Mouse (Mus musculus): ENCODE data around the gene Mrps31.

The Mrps31 gene

GRCm38 (mm10) chr8:22411282-22411702, at the start of gene Mrps31:
Mrps31 (plus strand) TSS chr8:22411361.
- DNase-seq (ENCODE audit: low read depth), result peak; percentile 89

- DNase-seq (ENCODE audit: low read depth), result no peak
Measured at GRCm38 (mm10) chr8:22376311-22376710, 34.9 kb upstream of the Mrps31 start.

- peak; percentile 15 for DNase-seq (ENCODE audit: low read depth)
Measured at GRCm38 (mm10) chr8:22376903-22377302, 34.3 kb upstream of the Mrps31 start.

- no peak for DNase-seq (ENCODE audit: low read depth)
Measured at GRCm38 (mm10) chr8:22380934-22381333, 30.2 kb upstream of the Mrps31 start.

- DNase-seq (ENCODE audit: low read depth), result no peak
Measured at GRCm38 (mm10) chr8:22382824-22383595, 28.2 kb upstream of the Mrps31 start.

GRCm38 (mm10) chr8:22385158-22385557, 26.0 kb upstream of the Mrps31 start:
- DNase-seq (ENCODE audit: low read depth), result no peak

- DNase-seq (ENCODE audit: low read depth), result no peak
Measured at GRCm38 (mm10) chr8:22389874-22390273, 21.3 kb upstream of the Mrps31 start.

- DNase-seq (ENCODE audit: low read depth), result no peak
Measured at GRCm38 (mm10) chr8:22390766-22391463, 20.2 kb upstream of the Mrps31 start.

GRCm38 (mm10) chr8:22394471-22394870, 16.7 kb upstream of the Mrps31 start:
- DNase-seq (ENCODE audit: low read depth), result no peak

- no peak for DNase-seq (ENCODE audit: low read depth)
Measured at GRCm38 (mm10) chr8:22395256-22395655, 15.9 kb upstream of the Mrps31 start.

- DNase-seq (ENCODE audit: low read depth), result no peak
Measured at GRCm38 (mm10) chr8:22397811-22398141, 13.4 kb upstream of the Mrps31 start.

- DNase-seq (ENCODE audit: low read depth), result peak; percentile 68
Measured at GRCm38 (mm10) chr8:22398142-22398951, 12.8 kb upstream of the Mrps31 start, which contains the start of gene Slc25a15. Slc25a15 (minus strand) TSS chr8:22398597.

GRCm38 (mm10) chr8:22399285-22399880, 11.8 kb upstream of the Mrps31 start:
- DNase-seq (ENCODE audit: low read depth), result no peak

GRCm38 (mm10) chr8:22400593-22400992, 10.6 kb upstream of the Mrps31 start:
- DNase-seq (ENCODE audit: low read depth), result no peak

- DNase-seq (ENCODE audit: low read depth), result no peak
Measured at GRCm38 (mm10) chr8:22403235-22403634, 7.9 kb upstream of the Mrps31 start.

GRCm38 (mm10) chr8:22405733-22406132, 5.4 kb upstream of the Mrps31 start:
- DNase-seq (ENCODE audit: low read depth), result no peak

GRCm38 (mm10) chr8:22410688-22411281, 376 bp upstream of the Mrps31 start:
- peak; percentile 15 for DNase-seq (ENCODE audit: low read depth)

- peak; percentile 43 for DNase-seq (ENCODE audit: low read depth)
Measured at GRCm38 (mm10) chr8:22411971-22412370, 810 bp downstream of the Mrps31 start.
